Mouse (Mus musculus): ENCODE data around the gene Map2.

The Map2 gene

GRCm38 (mm10) chr1:66292121-66292881, 117.2 kb downstream of the Map2 start:
- DNase-seq (ENCODE audit: low spot score in 2 of 2) = no peak

DNA sequence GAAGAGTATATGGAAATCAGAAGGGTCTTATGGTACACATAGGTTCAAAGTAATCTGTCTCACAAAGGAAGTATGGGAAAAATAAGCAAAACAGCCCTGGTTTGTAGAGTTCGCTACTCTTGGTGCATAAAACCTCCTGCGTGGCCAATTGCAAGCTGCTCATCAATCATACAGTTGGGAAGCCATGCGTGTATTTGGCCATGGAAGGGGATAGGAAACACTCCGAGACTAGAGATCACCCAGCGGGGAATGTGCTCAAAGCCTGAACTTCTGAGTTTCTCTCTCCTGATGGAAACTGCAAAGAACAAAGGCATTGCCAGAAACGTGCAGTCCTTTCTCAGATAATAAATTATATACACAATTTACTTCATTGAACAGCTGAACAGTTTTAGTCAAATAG, 124.3 kb downstream of the Map2 start:
- no peak for DNase-seq (ENCODE audit: low spot score in 2 of 2)

DNA sequence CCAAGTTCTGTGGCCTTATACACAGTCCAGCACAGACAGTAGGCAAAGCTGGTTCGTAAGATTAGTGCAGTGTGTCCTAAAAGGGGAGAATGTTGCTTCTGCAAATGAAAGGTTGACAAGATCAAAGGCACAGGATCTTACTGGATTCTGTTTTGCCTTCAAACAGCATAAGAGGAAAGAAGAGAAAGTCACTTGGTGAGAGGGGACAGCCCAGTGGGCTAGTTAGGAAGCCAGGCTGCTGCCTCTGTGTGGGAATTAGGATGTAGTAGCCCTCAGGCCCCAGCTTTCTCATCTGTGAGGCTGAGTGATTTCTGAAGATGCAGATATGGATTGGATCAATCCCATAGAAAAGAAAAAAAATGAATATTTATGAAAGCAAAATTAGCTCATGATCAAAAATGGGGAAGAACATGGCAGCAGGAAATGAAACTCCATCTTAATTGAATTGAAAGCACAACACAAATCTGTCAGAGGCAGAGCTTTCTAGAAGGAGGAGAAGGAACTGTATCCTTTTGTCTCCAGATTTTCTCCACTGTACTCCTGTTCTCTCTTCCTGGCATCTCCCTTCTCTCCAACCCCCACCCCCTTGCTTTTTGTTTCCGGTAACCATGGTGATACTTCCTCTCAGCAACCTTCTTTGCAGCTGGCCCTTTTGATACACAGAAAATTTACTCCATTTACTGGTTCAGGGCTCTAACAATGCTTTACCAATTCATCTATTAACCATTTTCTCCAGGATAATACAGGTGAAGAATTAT, 145.5 kb downstream of the Map2 start:
- no peak for DNase-seq (ENCODE audit: low spot score in 2 of 2)

- DNase-seq (ENCODE audit: low spot score in 2 of 2) = no peak
These were observed 146.0 kb downstream of the Map2 start for GRCm38 (mm10) chr1:66321136-66321502.

DNA sequence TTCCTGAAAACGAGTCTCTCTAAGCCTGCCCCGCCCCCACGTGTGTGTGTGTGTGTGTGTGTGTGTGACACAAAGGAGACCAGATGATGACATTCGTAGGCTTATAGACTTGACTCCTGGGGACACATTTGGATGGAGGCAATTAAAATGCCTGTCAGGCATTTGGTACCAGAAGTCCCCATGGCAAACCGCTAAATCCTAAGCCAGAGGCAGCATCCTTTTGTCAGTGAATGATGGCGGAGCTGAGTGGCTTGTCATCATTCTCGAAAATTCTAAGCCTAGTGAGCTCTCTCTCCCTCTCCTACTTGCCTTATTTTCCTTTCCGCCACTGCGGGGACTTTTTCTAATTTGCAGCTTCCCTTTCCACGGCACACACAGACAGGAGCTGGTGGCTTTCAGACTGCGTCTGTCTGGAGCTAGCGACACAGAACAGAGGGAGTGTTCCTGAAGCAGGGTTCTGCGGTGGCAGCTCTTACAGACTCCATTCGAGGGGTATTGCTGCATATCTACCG, 146.6 kb downstream of the Map2 start:
- no peak for DNase-seq (ENCODE audit: low spot score in 2 of 2)

DNA sequence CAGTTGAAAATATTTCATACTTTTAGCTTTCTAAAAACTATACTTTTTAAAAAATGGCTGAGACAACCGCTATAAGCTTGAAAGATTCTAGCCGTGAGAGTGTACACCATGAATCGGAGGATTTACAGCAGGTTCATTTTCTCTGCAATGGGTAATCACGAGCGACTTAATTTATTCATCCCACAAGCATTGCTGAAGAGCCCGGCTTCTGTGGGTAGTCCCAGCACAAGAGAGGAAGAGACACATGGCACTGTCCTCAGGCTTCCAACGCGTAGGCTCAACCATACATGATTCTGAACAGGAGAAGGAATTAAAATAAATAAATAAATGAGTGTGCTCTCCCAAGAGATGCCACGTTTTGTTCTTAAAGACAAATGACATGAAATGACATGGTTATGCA, 148.4 kb downstream of the Map2 start:
- DNase-seq (ENCODE audit: low spot score in 2 of 2) = no peak

GRCm38 (mm10) chr1:66324951-66325350, 149.9 kb downstream of the Map2 start:
- DNase-seq (ENCODE audit: low spot score in 2 of 2) = no peak

GRCm38 (mm10) chr1:66328996-66329395, 153.9 kb downstream of the Map2 start:
- DNase-seq (ENCODE audit: low spot score in 2 of 2) = no peak

- no peak for DNase-seq (ENCODE audit: low spot score in 2 of 2)
These were observed 154.5 kb downstream of the Map2 start for GRCm38 (mm10) chr1:66329534-66329933.

GRCm38 (mm10) chr1:66335724-66336284, 160.7 kb downstream of the Map2 start:
- no peak for DNase-seq (ENCODE audit: low spot score in 2 of 2)

DNA sequence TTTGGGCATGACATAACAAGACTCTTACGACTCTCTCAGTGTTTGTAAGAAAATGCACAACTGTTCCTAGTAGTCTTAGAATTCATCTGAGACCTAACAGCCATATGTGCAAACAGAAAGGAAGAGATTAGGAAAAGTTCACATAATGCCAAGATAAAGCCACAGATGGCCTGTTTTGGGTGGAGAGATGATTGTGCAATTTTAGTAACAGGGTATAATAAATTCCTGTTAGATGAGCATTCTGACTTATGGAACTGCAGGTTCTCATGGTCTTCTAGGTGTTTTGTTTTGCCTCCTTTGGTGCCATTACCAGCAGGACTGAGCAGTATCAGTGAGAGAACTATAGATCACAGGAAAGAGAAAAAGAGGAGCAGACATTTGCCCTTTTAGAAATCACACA, 164.1 kb downstream of the Map2 start:
- no peak for DNase-seq (ENCODE audit: low spot score in 2 of 2)

DNA sequence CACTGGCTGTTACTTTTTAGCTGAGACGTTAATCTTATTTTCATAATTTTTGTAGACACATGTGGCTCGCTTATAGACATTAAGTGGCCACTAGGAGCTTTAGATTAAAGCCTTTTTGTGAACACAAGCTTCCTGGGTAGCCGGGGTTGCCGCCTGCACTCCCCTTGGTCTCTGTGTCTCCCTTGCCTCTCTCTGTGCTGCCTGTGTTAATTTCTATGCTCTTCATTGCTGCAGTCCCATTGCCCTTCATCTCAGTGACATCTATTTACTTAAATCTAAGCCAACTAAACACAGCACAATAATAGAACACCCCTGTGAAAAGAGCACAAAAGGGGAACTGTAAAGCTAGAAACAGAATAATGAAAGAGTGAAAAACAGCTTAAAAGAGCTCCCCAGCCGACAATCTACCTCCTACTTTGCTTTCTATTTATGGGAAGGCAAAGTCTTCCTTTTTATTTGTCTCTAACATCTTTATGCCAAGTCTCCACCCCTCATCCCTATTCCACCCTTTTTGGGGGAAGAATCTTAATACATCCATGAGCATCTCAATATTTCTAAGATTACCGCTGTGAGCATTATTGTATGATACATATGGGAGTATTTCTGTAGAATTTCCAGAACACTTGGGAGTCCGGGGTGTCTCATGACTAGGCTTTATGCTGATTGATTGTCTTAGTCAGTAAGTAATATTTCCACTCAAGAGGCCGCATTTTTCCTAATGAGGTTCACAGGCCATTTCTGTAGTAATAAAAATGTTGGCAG, 173.5 kb downstream of the Map2 start:
- no peak for DNase-seq (ENCODE audit: low spot score in 2 of 2)

DNA sequence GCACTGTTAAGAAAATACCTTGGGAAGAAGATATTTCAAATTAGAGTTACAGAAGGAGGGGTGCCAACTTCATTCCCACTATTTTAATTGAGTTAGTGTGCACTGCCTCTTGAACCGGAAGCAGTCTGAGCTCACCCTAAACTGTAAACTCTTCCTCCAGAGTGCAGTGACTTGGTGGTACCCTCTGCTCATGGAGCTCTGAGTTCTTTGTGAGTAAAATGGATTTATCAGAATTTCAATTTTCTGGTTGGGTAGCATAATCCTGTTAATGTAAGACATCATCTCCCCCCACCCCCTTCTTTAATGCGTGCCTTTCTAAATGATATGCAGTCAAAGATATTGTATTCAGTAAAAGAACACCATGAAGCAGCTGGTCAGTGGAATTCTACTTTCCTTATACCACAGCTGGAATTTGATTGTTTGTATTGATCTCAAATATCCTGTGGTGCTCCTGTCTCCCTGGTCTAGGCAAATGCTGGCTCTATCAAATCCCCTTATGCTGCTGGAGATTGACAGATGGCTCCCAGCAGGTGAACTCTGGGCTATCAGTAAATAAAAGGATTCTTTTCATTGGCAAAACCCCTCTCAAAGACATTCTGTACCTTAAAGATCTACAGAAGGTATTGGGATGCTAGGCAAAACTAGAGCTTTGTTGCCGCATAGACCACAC, 174.2 kb downstream of the Map2 start:
- DNase-seq (ENCODE audit: low spot score in 2 of 2) = no peak

- DNase-seq (ENCODE audit: low spot score in 2 of 2) = no peak
These were observed 176.3 kb downstream of the Map2 start for GRCm38 (mm10) chr1:66351366-66351765.

DNA sequence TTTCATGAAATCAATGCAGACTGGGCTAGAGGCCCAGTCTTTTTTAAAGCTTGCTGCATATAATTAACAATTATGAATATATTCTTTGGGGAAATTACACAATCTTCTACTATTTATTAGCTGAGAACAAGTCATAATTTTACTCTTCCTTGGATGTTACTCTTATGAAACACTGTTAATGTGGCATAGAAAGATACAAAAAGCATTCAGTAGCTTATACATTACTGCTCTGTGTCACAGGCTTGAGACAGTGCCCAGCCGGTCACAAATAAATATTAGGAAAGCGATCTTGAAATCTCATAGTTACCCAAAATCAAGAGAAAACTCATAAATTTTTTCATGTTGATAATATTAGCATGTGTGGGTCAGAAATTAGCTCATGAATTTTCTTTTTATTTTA, 186.7 kb downstream of the Map2 start:
- DNase-seq (ENCODE audit: low spot score in 2 of 2) = no peak

DNA sequence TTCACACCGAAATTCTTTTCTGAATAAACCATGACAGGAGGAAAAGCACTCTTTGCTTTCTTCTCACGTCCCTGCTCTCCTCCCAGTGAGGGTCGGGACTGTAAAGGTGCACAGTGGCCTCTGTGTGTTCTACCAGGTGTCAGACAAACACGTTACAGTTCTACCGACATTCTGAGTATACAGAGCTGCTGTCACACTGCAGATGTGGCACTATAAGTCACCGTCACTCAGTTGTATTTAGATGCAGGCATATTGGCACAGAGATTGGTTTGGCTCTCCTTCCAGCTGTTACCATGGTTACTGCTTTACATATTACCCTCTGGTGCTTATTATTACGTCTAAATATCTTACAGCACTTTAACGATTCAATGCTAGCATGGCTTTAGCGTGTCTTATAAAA, 188.2 kb downstream of the Map2 start:
- DNase-seq (ENCODE audit: low spot score in 2 of 2) = no peak

- DNase-seq (ENCODE audit: low spot score in 2 of 2) = no peak
These were observed 189.3 kb downstream of the Map2 start for GRCm38 (mm10) chr1:66364386-66364785.

DNA sequence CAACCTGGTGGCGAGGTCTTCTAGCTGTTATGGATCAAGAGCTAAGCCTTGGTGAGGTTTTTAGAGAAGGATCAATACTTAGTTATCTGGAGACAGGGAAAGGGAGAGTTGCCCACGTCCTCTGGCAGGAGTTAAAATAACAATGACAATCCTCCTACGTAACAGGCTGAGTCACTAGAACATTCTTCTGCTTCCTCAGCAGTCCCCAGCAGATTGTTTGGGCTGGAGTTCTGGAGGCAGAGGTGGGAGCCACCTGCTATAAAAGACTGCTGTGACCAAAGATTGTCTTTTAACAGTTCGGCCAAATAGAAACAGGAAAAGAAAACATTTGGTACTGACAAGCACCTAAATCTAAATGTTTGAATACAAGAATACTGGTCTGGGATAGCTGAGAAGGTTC, 190.5 kb downstream of the Map2 start:
- no peak for DNase-seq (ENCODE audit: low spot score in 2 of 2)

DNA sequence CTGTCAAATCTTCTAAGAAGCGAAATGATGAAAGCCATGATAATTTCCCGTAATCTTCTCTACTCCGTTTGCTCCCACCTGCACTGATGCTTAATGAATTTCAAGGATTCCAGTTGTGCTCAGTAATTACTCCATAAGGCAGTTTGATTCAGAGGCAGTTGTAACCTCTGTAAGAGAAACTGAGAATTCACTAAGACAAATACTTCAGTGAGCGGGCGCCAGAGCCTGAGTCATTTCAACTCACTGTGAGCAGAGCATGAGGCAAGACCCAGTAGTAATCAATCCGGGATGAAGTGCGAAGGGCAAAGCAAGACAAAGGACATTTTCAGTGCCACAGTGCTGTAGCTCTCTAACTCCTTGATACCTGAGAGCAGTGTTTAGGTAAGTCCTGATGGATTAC, 194.4 kb downstream of the Map2 start:
- no peak for DNase-seq (ENCODE audit: low spot score in 2 of 2)

- no peak for DNase-seq (ENCODE audit: low spot score in 2 of 2)
These were observed 196.3 kb downstream of the Map2 start for GRCm38 (mm10) chr1:66371371-66371770.

DNA sequence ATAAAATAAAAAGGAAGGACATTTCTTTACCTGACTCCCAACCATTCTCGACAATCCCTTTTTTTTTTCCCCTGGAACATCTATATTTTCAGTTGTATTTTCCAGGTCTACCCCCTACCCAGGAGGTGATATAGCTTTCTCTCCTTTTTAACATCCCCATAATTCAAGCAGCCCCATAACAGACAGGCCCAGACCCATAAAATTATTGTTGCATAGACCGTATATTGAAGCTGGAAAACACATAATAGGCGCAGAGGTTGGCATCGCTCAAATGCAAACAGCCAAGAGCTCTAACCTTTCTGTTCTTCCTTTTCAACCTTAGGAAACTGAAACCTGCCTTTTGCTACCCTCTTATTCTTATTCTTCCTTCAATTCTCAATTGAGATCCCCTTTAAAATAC, 211.2 kb downstream of the Map2 start:
- no peak for DNase-seq (ENCODE audit: low spot score in 2 of 2)
